Mouse (Mus musculus) lung, embryonic 14.5 days (tissue): Measurements from ENCODE around the gene Gpr39. TPM values are rescaled to one million over a fixed set of nuclear protein-coding genes. Genes with fewer than 3 reads are reported as not detected.

ENCODE experiments used
- ATAC-seq: fragments of 200-750 bp; cut with Nextera tagmentation; 2 replicates; pipeline ENCODE4 v1.8.0; 2017; ENCODE audit warnings: mild to moderate bottlenecking, moderate TSS enrichment, moderate library complexity; ENCODE audit not compliant: insufficient read depth
- DNase-seq: peaks from one replicate; pipeline ENCODE4 v3.0.0-alpha.2; 2015
- H3K27ac ChIP-seq: fragments of 300-500 bp; sonication (generic); 2 replicates; pipeline ENCODE4 v1.5.1; 2014; ENCODE audit warnings: low read depth, mild to moderate bottlenecking, moderate library complexity
- H3K27me3 ChIP-seq: fragments of 300-500 bp; sonication (generic); 2 replicates; pipeline ENCODE4 v1.6.1; 2014; ENCODE audit warnings: low read length, control low read depth; ENCODE audit not compliant: insufficient read depth
- H3K36me3 ChIP-seq: fragments of 300-500 bp; sonication (generic); 2 replicates; pipeline ENCODE4 v1.6.1; 2014; ENCODE audit warnings: control low read depth; ENCODE audit not compliant: insufficient read depth
- H3K4me1 ChIP-seq: fragments of 300-500 bp; sonication (generic); 2 replicates; pipeline ENCODE4 v1.6.1; 2014; ENCODE audit warnings: antibody characterized with exemption, control low read depth; ENCODE audit not compliant: insufficient read depth
- H3K4me2 ChIP-seq: fragments of 300-500 bp; sonication (generic); 2 replicates; pipeline ENCODE4 v1.6.1; 2014; ENCODE audit warnings: mild to moderate bottlenecking
- H3K4me3 ChIP-seq: fragments of 300-500 bp; sonication (generic); 2 replicates; pipeline ENCODE4 v1.5.1; 2014; ENCODE audit warnings: low read depth, low read length
- H3K9ac ChIP-seq: fragments of 300-500 bp; sonication (generic); 2 replicates; pipeline ENCODE4 v1.6.1; 2014
- H3K9me3 ChIP-seq: fragments of 300-500 bp; sonication (generic); 2 replicates; pipeline ENCODE4 v1.6.1; 2016; ENCODE audit warnings: low read depth, low read length, control low read depth
- CTCF ChIP-seq: IDR thresholded peaks from 2 replicates; pipeline ENCODE4 v1.5.1; 2016; ENCODE audit warnings: antibody characterized with exemption, low read depth
- WGBS: fragments of 180-500 bp; shearing (Covaris S2); extraction: QIAGEN DNeasy Blood & Tissue Kit; methylation state at CpG from one replicate; pipeline ENCODE4 v1.1.7; 2014; 5-methylcytosine and 5-hydroxymethylcytosine counted together
- polyA plus RNA-seq: library from polyadenylated mRNA; unstranded; fragments of >200 nt; fragmentation: Nextera tagmentation; extraction: Ambion mirVana; gene quantifications from 2 replicates; pipeline ENCODE4 v1.2.1, GENCODE M21; 2014

The Gpr39 gene
- polyA plus RNA-seq, 1 experiment from 2014 or later: 2.5 TPM

DNA sequence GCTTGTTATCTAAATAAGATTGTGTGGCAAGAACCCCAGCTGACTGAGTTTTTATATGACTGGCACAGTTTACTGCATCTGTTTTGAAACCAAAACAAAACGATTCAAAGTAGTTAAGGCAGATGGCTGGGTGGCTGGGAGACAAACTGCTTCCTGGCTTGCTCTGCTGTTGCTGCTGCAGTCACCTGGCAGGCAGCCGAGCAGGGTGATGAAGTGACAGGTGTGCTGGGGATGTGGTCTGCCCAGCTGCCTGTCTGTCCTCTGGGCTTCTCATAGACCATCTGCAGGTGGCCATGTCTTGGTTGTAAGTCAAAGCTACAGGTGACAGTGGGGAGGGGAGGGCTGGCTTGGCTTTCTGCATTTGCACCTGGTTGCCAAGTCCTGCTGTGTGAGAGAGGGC, 131.6 kb downstream of the Gpr39 start:
- peak; percentile 1 for DNase-seq
- no peak overlapping the region for H3K4me2 ChIP-seq
- H3K9ac ChIP-seq: no peak overlapping the region
- TF ChIP-seq CTCF: no peak
- H3K4me3 ChIP-seq: no peak overlapping the region
- no peaks in the 10 kb centered on the region for H3K4me1 ChIP-seq
- H3K9me3 ChIP-seq: no peaks in the 10 kb centered on the region
- no peaks in the 10 kb centered on the region for H3K27me3 ChIP-seq
- ATAC-seq: no peak
- no peaks in the 10 kb centered on the region for H3K36me3 ChIP-seq
- 53% methylated on average over 2 of the region's 2 CpGs for WGBS
- no peak overlapping the region for H3K27ac ChIP-seq

DNA sequence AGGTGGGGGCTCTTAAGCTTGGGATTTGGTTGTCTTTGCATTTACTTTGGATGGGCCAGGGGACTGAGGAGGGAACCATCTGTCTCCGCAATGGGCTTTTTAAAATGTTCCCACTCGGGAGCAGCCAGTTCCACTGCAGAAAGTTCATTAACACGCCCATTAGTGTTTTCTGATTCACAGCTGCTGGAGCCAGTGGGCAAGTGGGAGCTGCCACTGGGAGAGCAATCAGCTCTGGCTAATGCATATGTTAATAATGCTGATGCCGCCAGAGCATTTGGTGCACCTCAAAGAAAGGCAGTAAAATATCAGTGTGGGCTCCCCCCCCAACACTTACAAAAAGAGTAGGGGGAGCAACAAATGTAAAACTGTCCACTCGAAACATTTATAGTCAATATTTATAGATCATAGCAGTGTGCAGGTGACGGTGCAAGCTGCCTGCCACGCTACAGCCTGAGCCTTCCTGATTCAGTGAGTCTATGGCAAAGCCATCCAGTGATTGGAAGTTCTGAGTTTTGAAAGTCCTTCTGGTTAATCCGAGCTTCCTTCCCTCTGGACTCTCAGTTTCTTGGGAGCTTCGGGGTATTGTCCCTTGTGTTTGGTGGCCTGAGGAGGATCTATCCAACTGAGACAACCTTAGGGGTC, 136.5 kb downstream of the Gpr39 start:
- Histone ChIP-seq H3K27ac (no peak overlapping the region), H3K4me2 (no peak overlapping the region), H3K36me3 (no peaks in the 10 kb centered on the region), H3K4me1 (no peaks in the 10 kb centered on the region), H3K4me3 (no peak overlapping the region), H3K9ac (no peak overlapping the region), H3K9me3 (no peaks in the 10 kb centered on the region), H3K27me3 (no peaks in the 10 kb centered on the region)
- ATAC-seq (no peak), DNase-seq (no peak)
- 74% methylated on average over 9 of the region's 9 CpGs for WGBS
- no peak for TF ChIP-seq CTCF

DNA sequence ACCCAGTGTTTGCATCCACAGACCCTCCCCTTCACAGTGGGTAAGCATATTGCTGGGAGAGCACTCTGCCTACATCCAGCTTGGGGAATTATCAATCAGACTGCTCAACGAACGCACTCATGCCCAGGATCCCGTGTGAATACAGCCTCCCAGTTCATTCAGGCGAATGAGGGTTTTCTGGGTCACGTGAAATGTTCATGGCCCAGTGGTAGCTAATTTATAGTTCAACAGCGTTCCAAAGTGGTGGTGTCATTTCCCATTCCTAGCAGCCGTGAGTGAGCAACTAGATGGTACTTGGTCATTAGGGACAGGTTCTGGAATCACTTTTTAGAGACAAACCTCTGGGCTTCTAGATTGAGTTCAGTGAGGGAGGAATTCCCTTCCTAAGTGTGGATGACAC, 144.3 kb downstream of the Gpr39 start:
- Histone ChIP-seq H3K4me2 (no peak overlapping the region), H3K4me1 (no peaks in the 10 kb centered on the region), H3K9ac (no peak overlapping the region), H3K4me3 (no peak overlapping the region), H3K27me3 (no peaks in the 10 kb centered on the region), H3K27ac (no peak overlapping the region), H3K36me3 (no peaks in the 10 kb centered on the region), H3K9me3 (no peaks in the 10 kb centered on the region)
- DNase-seq (no peak), ATAC-seq (no peak)
- TF ChIP-seq CTCF: no peak
- WGBS: 90% methylated on average over 7 of the region's 7 CpGs

DNA sequence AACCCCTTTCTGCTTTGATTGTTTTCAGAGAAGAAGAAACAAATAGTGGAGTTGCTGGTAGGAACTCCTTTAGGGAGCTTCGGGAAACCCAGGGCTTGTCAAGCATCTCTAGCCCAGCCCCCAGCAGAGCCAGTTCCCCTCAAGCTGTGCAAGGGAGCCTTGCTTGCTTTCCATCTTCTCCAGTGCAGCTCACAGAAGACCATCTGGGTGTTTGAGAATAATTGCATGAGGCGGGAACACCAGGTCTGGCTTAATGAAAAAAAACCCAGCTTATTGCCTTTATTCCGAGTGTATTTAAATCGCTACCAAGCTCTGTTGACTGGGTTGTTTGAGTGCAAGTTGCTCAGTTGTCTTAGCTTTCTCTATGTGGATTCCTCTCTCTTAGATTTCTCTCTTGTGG, 146.8 kb downstream of the Gpr39 start:
- Histone ChIP-seq H3K27me3 (no peaks in the 10 kb centered on the region), H3K36me3 (no peaks in the 10 kb centered on the region), H3K9ac (no peak overlapping the region), H3K4me1 (no peaks in the 10 kb centered on the region), H3K27ac (no peak overlapping the region), H3K9me3 (no peaks in the 10 kb centered on the region), H3K4me3 (no peak overlapping the region), H3K4me2 (no peak overlapping the region)
- ATAC-seq: no peak
- DNase-seq: no peak
- no peak for TF ChIP-seq CTCF
- WGBS: 79% methylated on average over 4 of the region's 4 CpGs

DNA sequence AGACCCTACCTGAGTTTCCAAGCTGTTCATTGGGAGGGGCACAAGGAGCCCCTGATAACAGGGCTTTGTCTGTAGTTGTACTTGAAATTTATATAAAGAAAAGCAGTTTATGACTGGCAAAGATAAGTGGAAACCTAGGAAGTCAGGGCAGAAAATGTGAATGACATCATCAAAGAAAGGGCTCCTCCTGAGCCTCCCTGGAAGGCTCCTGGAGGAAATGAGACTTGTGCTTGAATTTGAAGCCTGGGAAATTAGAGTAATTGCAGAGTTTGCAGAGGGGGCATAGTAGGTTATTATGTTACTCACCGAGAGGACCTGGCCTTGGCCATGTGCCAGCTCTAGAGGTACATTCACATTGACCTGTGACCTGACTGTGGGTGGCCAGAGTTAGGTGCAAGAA, 160.7 kb downstream of the Gpr39 start:
- WGBS: 25% methylated on average over 1 of the region's 1 CpGs
- Histone ChIP-seq H3K27ac (no peak overlapping the region), H3K36me3 (no peaks in the 10 kb centered on the region)

DNA sequence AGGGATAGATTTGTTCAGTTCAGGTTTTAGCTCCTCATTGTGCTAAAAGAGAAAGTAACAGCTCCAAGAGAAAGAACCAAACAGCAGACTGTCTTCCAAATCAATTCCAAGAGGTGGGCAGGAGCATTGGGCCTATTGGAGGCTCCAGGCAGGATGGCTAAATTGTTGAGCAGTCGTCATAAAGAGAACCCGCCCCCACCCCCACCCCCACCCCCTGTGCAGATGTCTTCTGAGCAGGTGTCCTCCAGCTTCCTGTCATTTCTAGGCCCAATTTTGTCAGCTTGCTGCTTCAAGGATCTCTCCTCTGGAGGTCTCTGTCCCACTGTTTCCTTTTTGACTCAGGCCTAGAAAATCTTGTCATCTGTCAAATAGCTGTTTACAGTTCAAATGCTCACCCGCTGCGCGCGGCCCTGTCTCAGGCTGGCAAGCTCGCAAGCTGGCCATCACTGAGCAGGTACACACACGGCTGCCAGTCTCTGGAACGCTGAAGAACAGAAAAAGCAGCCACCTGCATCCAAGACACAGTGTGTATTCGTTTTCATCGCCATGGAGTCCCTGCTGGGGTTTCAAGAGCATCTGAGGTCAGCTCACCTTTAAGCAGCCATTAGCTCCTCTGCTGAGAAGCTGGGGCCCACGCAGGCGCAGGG, 163.1 kb downstream of the Gpr39 start:
- H3K9me3 ChIP-seq: no peaks in the 10 kb centered on the region
- no peak overlapping the region for H3K4me2 ChIP-seq
- 43% methylated on average over 13 of the region's 13 CpGs for WGBS
- H3K9ac ChIP-seq: no peak overlapping the region
- no peak overlapping the region for H3K27ac ChIP-seq
- DNase-seq (no peak), ATAC-seq (no peak)
- no peaks in the 10 kb centered on the region for H3K36me3 ChIP-seq
- H3K27me3 ChIP-seq: no peaks in the 10 kb centered on the region
- H3K4me1 ChIP-seq: no peaks in the 10 kb centered on the region
- H3K4me3 ChIP-seq: no peak overlapping the region
- no peak for TF ChIP-seq CTCF

More for the DNA sequence above, 160.7 kb downstream of the Gpr39 start:
- DNase-seq: peak; percentile 2
- Histone ChIP-seq H3K4me2 (no peak overlapping the region), H3K4me1 (no peaks in the 10 kb centered on the region), H3K9ac (no peak overlapping the region), H3K9me3 (no peaks in the 10 kb centered on the region), H3K27me3 (no peaks in the 10 kb centered on the region), H3K4me3 (no peak overlapping the region)
- no peak for TF ChIP-seq CTCF
- ATAC-seq: no peak

DNA sequence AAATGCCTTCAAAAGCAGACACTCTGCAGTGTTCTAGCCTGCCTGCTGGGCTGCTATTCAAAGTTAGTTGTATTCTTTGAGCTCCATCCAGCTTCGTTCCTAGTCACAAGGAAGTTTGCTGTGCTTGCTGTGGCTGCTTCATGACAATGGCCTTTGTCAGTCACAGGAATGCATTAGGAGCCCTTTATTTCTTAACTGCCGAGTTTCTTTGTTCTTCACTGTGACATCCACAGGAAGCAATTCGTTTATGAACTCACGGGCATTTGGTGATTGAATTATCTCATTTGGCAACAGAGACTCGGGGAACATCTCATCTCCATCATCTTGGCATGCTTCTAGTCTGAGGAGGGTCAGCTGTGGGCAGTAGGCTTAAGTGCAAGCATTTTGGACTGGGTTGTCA, 177.9 kb downstream of the Gpr39 start:
- Histone ChIP-seq H3K27me3 (no peaks in the 10 kb centered on the region), H3K27ac (no peak overlapping the region), H3K4me1 (no peaks in the 10 kb centered on the region), H3K4me2 (no peak overlapping the region), H3K9ac (no peak overlapping the region), H3K36me3 (no peaks in the 10 kb centered on the region), H3K4me3 (no peak overlapping the region), H3K9me3 (no peaks in the 10 kb centered on the region)
- 20% methylated on average over 5 of the region's 5 CpGs for WGBS
- TF ChIP-seq CTCF: no peak
- no peak for DNase-seq
- no peak for ATAC-seq

DNA sequence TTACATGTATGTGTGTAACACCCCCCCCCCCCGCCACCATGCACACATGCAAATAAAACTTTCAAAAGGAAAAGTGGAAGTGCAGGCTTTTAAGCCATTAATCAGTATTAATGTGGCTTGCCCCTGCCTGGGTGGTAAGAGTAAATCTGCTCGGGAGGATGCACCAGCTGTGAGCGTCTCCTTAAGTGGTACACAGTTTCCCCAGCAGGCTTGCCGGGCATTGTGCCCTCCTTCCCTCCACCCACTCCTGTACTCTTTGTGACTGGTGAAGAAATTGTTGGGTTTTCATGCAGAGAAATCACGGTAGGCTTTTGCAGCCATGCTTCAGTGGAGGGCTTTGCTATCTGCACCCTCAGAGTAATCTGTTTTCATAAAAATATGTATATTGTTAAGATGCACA, 181.8 kb downstream of the Gpr39 start:
- TF ChIP-seq CTCF: no peak
- Histone ChIP-seq H3K4me1 (no peaks in the 10 kb centered on the region), H3K9me3 (no peaks in the 10 kb centered on the region), H3K36me3 (no peaks in the 10 kb centered on the region), H3K27me3 (no peaks in the 10 kb centered on the region), H3K4me3 (no peak overlapping the region), H3K9ac (no peak overlapping the region), H3K4me2 (no peak overlapping the region), H3K27ac (no peak overlapping the region)
- WGBS: 78% methylated on average over 5 of the region's 5 CpGs
- no peak for DNase-seq
- ATAC-seq: no peak
